Mouse (Mus musculus): ENCODE results near the gene Kif18b.

Kif18b gene

GRCm38 (mm10) chr11:102924557-102925350, at the start of gene Kif18b:
Gene Kif18b (minus strand): TSS chr11:102925124.
- peak; percentile 88 for DNase-seq (ENCODE audit: low read depth, low spot score)

GRCm38 (mm10) chr11:102972326-102972725, 47.4 kb upstream of the Kif18b start:
- no peak for DNase-seq (ENCODE audit: low read depth, low spot score)

GRCm38 (mm10) chr11:102971604-102972003, 46.7 kb upstream of the Kif18b start:
- no peak for DNase-seq (ENCODE audit: low read depth, low spot score)

- DNase-seq (ENCODE audit: low read depth, low spot score): no peak
These were observed 39.7 kb upstream of the Kif18b start for GRCm38 (mm10) chr11:102964547-102965091.

GRCm38 (mm10) chr11:102963855-102964546, 39.1 kb upstream of the Kif18b start:
- no peak for DNase-seq (ENCODE audit: low read depth, low spot score)

- DNase-seq (ENCODE audit: low read depth, low spot score): no peak
These were observed 38.4 kb upstream of the Kif18b start for GRCm38 (mm10) chr11:102963246-102963854.

- DNase-seq (ENCODE audit: low read depth, low spot score): no peak
These were observed 37.9 kb upstream of the Kif18b start for GRCm38 (mm10) chr11:102962861-102963245.

- DNase-seq (ENCODE audit: low read depth, low spot score): no peak
These were observed 36.2 kb upstream of the Kif18b start for GRCm38 (mm10) chr11:102961082-102961481.

GRCm38 (mm10) chr11:102958870-102959269, 33.9 kb upstream of the Kif18b start:
- no peak for DNase-seq (ENCODE audit: low read depth, low spot score)

- DNase-seq (ENCODE audit: low read depth, low spot score): no peak
These were observed 33.5 kb upstream of the Kif18b start for GRCm38 (mm10) chr11:102958431-102958830.

- no peak for DNase-seq (ENCODE audit: low read depth, low spot score)
These were observed 32.8 kb upstream of the Kif18b start for GRCm38 (mm10) chr11:102957692-102958091.

- DNase-seq (ENCODE audit: low read depth, low spot score): peak; percentile 16
These were observed 32.2 kb upstream of the Kif18b start for GRCm38 (mm10) chr11:102956962-102957614.

GRCm38 (mm10) chr11:102952922-102953321, 28.0 kb upstream of the Kif18b start:
- no peak for DNase-seq (ENCODE audit: low read depth, low spot score)

GRCm38 (mm10) chr11:102948043-102948961, 23.4 kb upstream of the Kif18b start:
- DNase-seq (ENCODE audit: low read depth, low spot score): no peak

- DNase-seq (ENCODE audit: low read depth, low spot score): no peak
These were observed 22.0 kb upstream of the Kif18b start for GRCm38 (mm10) chr11:102946992-102947343.

GRCm38 (mm10) chr11:102946265-102946991, 21.5 kb upstream of the Kif18b start, which contains the start of gene C1ql1:
Gene C1ql1 (minus strand): TSS chr11:102946688.
- DNase-seq (ENCODE audit: low read depth, low spot score): no peak

GRCm38 (mm10) chr11:102945306-102946264, 20.7 kb upstream of the Kif18b start:
- DNase-seq (ENCODE audit: low read depth, low spot score): no peak

- no peak for DNase-seq (ENCODE audit: low read depth, low spot score)
These were observed 16.3 kb upstream of the Kif18b start for GRCm38 (mm10) chr11:102941236-102941635.

Measured in telencephalon, adult 2 months (tissue).